Mouse (Mus musculus): ENCODE results near the gene Mfsd4a. TPM values are rescaled to one million over a fixed set of nuclear protein-coding genes. Genes with fewer than 3 reads are reported as not detected.
A peak's percentile ranks its signal among the peaks of the same experiment; 100 is the strongest.

The Mfsd4a gene
- polyA plus RNA-seq, 2 experiments, result 1.1 to 12.3 TPM

DNA sequence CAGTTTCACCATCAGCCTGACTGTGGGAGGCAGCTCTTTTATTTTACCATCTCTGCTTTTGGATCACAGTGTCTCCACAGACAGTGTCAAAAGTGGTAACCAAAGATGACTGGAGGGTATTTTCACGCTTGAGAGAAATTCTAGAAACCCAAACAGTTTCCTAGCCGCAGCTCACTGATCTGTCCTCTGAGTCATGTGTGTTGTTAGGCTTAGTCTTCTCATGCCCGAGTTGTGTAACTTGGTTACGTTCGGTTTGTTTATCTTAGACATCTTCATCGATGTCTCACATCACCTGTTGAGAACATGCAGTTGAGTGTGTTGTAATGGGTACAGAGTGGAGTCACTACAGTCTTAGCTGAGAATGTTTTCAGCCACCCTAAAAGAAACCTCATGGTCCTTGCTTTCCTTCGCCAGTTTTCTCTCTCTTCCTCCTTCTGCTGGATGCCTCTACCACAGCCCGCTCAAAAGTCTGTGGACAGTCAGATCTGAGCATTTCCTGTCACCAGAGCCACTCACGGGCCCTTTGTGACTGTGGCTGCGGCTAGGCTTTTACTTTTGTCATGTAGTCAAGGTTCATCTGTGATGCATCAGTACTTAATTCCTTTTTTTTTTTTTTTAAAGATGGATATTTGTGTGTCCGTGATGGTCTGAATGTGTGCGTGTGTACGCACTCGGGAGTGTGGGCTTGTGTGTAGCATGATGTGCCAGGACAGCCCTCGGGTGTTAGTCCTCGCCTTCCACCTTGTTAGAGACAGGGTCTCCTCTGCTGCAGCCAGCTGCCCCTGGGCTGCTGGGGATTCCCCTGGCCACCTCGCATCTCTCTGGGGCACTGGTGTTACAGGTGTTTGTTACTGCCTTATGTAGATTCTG is 57.0 kb downstream of the Mfsd4a start:
- Histone ChIP-seq H3K27ac (replicated peaks; ENCODE audit: low read depth, low read length) (no peak overlapping the region), H3K9ac (ENCODE audit: low read depth, low read length, severe bottlenecking) (no peak overlapping the region), H3K9me3 (ENCODE audit: control insufficient read depth, low read length) (no peaks in the 10 kb centered on the region), H3K4me2 (replicated peaks; ENCODE audit: low read depth, low read length, severe bottlenecking) (no peak overlapping the region), H3K36me3 (ENCODE audit: control insufficient read depth, insufficient read depth, low read length) (peaks cover 15% of the 10 kb centered on the region), H3K4me1 (ENCODE audit: control insufficient read depth, insufficient read depth, low read length) (peaks cover 11% of the 10 kb centered on the region), H3K4me3 (replicated peaks; ENCODE audit: low read length) (no peak overlapping the region), H3K27me3 (ENCODE audit: control insufficient read depth, insufficient read depth, low read length) (no peaks in the 10 kb centered on the region)
- no peak for TF ChIP-seq POLR2A (IDR thresholded peaks at IDR 0.05; ENCODE audit: borderline replicate concordance, extremely low read depth, insufficient read depth, insufficient read length)
- no peak for DNase-seq (ENCODE audit: low spot score)
- 80% methylated on average over 17 of the region's 17 CpGs for WGBS
- ATAC-seq (ENCODE audit: low FRiP score, low read depth), result no peak

DNA sequence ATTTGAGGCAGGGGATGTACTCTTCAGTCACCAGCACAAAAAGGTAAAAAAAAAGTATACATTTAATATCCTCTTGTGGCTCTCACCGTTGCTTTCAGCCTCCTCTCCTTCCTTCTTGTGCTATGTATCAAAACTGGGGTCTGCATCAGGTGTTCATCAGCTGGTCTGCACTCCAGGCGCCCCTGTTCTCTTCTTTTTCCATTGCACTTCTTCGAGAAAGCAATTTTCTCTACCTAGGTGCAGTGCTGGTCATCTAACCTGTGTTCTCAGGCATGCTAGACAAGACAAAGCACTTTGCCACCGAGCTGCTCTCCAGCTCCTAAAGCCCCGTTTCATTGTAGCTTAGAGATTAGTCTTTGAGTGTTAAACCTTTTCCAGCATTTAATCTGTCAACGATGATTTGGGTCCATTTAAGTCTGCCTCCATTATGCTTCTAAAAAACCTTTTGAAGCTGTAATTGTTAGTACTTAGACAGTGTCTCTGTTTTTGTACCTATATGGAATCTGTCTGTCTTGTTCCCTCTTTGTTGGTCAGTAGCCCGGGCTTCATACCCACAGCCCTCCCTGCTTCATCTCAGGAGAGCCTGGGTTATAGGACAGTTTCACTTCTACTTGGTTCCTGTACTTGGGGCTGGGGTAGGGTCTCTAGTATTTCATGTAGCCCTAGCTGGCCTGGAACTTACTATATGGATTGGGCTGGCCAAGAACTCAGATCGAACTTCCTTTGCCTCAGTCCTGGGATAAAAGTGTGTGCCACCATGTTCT is 58.8 kb downstream of the Mfsd4a start:
- ATAC-seq (ENCODE audit: low FRiP score, low read depth) (no peak), DNase-seq (ENCODE audit: low spot score) (no peak)
- WGBS, result 38% methylated on average over 8 of the region's 8 CpGs
- peaks cover 11% of the 10 kb centered on the region for H3K4me1 ChIP-seq (ENCODE audit: control insufficient read depth, insufficient read depth, low read length)
- TF ChIP-seq POLR2A (IDR thresholded peaks at IDR 0.05; ENCODE audit: borderline replicate concordance, extremely low read depth, insufficient read depth, insufficient read length), result no peak
- peak overlapping the region; percentile 98 for H3K9ac ChIP-seq (ENCODE audit: low read depth, low read length, severe bottlenecking)
- no peaks in the 10 kb centered on the region for H3K27me3 ChIP-seq (ENCODE audit: control insufficient read depth, insufficient read depth, low read length)
- H3K4me3 ChIP-seq (replicated peaks; ENCODE audit: low read length), result peak overlapping the region; percentile 90
- no peaks in the 10 kb centered on the region for H3K9me3 ChIP-seq (ENCODE audit: control insufficient read depth, low read length)
- 0 out of 2 replicates have a peak overlapping the region, but pooled peaks have one; percentile 100 for H3K27ac ChIP-seq (replicated peaks; ENCODE audit: low read depth, low read length)
- H3K36me3 ChIP-seq (ENCODE audit: control insufficient read depth, insufficient read depth, low read length), result no peaks in the 10 kb centered on the region
- H3K4me2 ChIP-seq (replicated peaks; ENCODE audit: low read depth, low read length, severe bottlenecking), result peak overlapping the region; percentile 49

DNA sequence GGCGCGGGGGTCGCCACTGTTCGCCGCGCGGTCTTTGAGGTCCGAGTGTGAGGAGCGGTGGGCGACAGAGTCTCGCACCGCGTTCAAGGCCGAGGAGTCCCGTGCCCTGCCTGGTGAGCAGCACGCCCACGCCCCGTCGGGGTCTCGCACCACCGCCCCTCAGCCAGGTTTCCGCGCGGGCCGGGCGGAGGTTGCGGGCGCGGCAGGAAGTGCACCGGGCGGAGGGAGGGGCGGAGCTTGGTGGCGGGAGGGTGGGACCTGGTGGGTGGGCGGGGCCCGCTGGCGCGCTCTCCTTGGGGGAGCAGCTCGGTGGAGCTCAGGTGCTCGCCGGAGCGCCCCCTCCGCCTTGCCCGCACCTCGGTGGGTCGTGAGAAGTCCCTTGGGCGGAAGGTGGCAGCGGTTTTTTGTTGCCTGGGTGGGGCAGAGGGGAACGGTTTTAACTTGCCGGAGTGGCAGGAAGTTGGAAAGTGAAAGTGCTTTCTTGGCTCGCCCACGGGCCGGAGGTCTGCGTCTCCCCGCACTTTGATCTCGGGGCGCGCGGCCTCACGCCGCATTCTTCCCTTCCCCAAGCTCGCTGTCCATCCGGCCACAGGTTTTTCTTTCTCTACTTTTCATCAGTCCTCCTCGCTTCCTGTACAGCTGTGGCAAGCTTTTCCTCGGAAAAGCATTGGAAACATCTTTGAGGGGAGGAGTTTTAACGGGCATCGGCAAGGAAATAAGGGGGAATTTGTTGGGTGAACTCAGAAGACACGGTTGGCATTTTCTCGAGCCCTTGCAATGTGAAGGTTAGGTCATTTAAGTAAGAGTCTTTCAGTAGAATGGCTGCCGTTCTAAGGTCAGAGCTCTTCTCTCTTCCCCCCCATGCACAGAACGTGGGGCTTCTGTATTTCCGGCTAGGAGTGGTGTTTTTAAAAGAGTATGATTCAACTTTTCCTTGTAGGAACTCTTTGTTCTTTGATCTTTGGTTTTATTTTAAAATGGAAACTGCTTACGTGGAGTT is 59.7 kb downstream of the Mfsd4a start:
- peaks cover 11% of the 10 kb centered on the region for H3K4me1 ChIP-seq (ENCODE audit: control insufficient read depth, insufficient read depth, low read length)
- peak; percentile 86 for DNase-seq (ENCODE audit: low spot score)
- no peaks in the 10 kb centered on the region for H3K9me3 ChIP-seq (ENCODE audit: control insufficient read depth, low read length)
- H3K4me3 ChIP-seq (replicated peaks; ENCODE audit: low read length), result peak overlapping the region; percentile 90
- no peaks in the 10 kb centered on the region for H3K36me3 ChIP-seq (ENCODE audit: control insufficient read depth, insufficient read depth, low read length)
- H3K27ac ChIP-seq (replicated peaks; ENCODE audit: low read depth, low read length), result peak overlapping the region; percentile 100
- 1% methylated on average over 33 of the region's 72 CpGs for WGBS
- TF ChIP-seq POLR2A (IDR thresholded peaks at IDR 0.05; ENCODE audit: borderline replicate concordance, extremely low read depth, insufficient read depth, insufficient read length), result 0 out of 2 replicates have a peak, but pooled peaks have one; percentile 60
- no peaks in the 10 kb centered on the region for H3K27me3 ChIP-seq (ENCODE audit: control insufficient read depth, insufficient read depth, low read length)
- peak overlapping the region; percentile 98 for H3K9ac ChIP-seq (ENCODE audit: low read depth, low read length, severe bottlenecking)
- H3K4me2 ChIP-seq (replicated peaks; ENCODE audit: low read depth, low read length, severe bottlenecking), result peak overlapping the region; percentile 49
- ATAC-seq (ENCODE audit: low FRiP score, low read depth), result peak; percentile 88

DNA sequence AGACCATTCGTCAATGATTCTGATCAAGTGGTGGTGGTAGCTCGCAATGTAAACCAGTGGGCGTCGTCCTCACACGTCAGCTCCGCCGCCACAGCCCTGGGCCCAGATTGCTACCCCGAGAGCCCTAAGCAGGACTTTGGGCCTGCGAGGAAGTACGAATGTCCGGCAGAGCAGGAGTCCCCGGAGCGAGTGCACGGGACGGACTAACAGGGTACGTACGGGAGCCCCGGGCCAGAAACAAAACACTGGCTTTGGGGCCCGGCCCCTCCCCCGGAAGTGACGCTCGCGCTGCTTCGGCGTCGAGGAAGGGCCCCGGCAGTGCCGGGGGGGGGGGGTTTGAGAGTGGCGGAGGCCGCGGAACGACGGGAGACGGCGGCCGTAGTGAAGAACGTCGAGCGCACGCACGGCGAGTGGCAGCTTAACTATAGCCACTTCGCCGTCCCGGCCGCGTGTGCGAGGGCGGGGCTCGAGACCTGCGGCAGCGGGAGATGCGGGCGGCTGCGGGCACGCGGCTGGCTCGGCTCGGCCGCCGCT is 60.5 kb downstream of the Mfsd4a start, which contains the start of gene Elk4:
Elk4 (plus strand) TSS at position 326 of the 534 bp plus-strand sequence.
- Histone ChIP-seq H3K27ac (replicated peaks; ENCODE audit: low read depth, low read length) (peak within 1 kb of the TSS; percentile 100), H3K36me3 (ENCODE audit: control insufficient read depth, insufficient read depth, low read length) (no peaks in the 10 kb centered on the region), H3K4me2 (replicated peaks; ENCODE audit: low read depth, low read length, severe bottlenecking) (peak within 1 kb of the TSS; percentile 49), H3K9me3 (ENCODE audit: control insufficient read depth, low read length) (no peaks in the 10 kb centered on the region), H3K4me3 (replicated peaks; ENCODE audit: low read length) (peak within 1 kb of the TSS; percentile 90), H3K27me3 (ENCODE audit: control insufficient read depth, insufficient read depth, low read length) (no peaks in the 10 kb centered on the region), H3K9ac (ENCODE audit: low read depth, low read length, severe bottlenecking) (peak within 1 kb of the TSS; percentile 98), H3K4me1 (ENCODE audit: control insufficient read depth, insufficient read depth, low read length) (peaks cover 11% of the 10 kb centered on the region)
- peak; percentile 90 for ATAC-seq (ENCODE audit: low FRiP score, low read depth)
- under 1% methylated on average over 43 of the region's 61 CpGs for WGBS
- DNase-seq (ENCODE audit: low spot score), result peak; percentile 88
- TF ChIP-seq POLR2A (IDR thresholded peaks at IDR 0.05; ENCODE audit: borderline replicate concordance, extremely low read depth, insufficient read depth, insufficient read length), result 0 out of 2 replicates have a peak, but pooled peaks have one; percentile 58
